Mouse (Mus musculus): ENCODE measurements around the gene Ndufa6. TPM values are rescaled to one million over a fixed set of nuclear protein-coding genes. Genes with fewer than 3 reads are reported as not detected.

Ndufa6 gene
- polyA plus RNA-seq, 1 experiment from 2014 or later = 467 TPM

GRCm38 (mm10) chr15:82358431-82359260, 4.5 kb upstream of the Ndufa6 start:
- H3K4me2 ChIP-seq = no peak overlapping the region
- WGBS = 62% methylated on average over 22 of the region's 22 CpGs

GRCm38 (mm10) chr15:82353745-82354113, 393 bp downstream of the Ndufa6 start:
- ATAC-seq (replicated peaks; ENCODE audit: low FRiP score) (peak; percentile 24), DNase-seq (ENCODE audit: low spot score) (no peak)
- Histone ChIP-seq H3K4me2 (peak overlapping the region; percentile 95), H3K27me3 (replicated peaks; ENCODE audit: control insufficient read depth, insufficient read depth, low read length) (no peaks in the 10 kb centered on the region), H3K9me3 (ENCODE audit: control insufficient read depth, low read length) (no peaks in the 10 kb centered on the region), H3K4me1 (replicated peaks; ENCODE audit: control insufficient read depth, insufficient read depth, low read length) (peaks cover 26% of the 10 kb centered on the region), H3K4me3 (ENCODE audit: low read depth, low read length) (peak overlapping the region; percentile 100), H3K9ac (ENCODE audit: low read depth, low read length) (peak overlapping the region; percentile 96), H3K36me3 (ENCODE audit: control insufficient read depth, insufficient read depth, low read length) (peaks cover 12% of the 10 kb centered on the region), H3K27ac (ENCODE audit: low read depth, low read length) (peak overlapping the region; percentile 69)
- WGBS = under 1% methylated on average over 23 of the region's 23 CpGs

More at GRCm38 (mm10) chr15:82358431-82359260, 4.5 kb upstream of the Ndufa6 start:
- H3K9ac ChIP-seq (ENCODE audit: low read depth, low read length) = no peak overlapping the region
- no peaks in the 10 kb centered on the region for H3K9me3 ChIP-seq (ENCODE audit: control insufficient read depth, low read length)
- H3K4me1 ChIP-seq (replicated peaks; ENCODE audit: control insufficient read depth, insufficient read depth, low read length) = peaks cover 8% of the 10 kb centered on the region
- no peaks in the 10 kb centered on the region for H3K36me3 ChIP-seq (ENCODE audit: control insufficient read depth, insufficient read depth, low read length)
- ATAC-seq (replicated peaks; ENCODE audit: low FRiP score) (no peak), DNase-seq (ENCODE audit: low spot score) (no peak)
- no peak overlapping the region for H3K4me3 ChIP-seq (ENCODE audit: low read depth, low read length)
- peak overlapping the region; percentile 17; the same call in 1 of the 2 replicates for H3K27ac ChIP-seq (ENCODE audit: low read depth, low read length)
- H3K27me3 ChIP-seq (replicated peaks; ENCODE audit: control insufficient read depth, insufficient read depth, low read length) = no peaks in the 10 kb centered on the region

- Histone ChIP-seq H3K4me1 (replicated peaks; ENCODE audit: control insufficient read depth, insufficient read depth, low read length) (peaks cover 31% of the 10 kb centered on the region), H3K9me3 (ENCODE audit: control insufficient read depth, low read length) (no peaks in the 10 kb centered on the region), H3K27ac (ENCODE audit: low read depth, low read length) (peak overlapping the region; percentile 69), H3K4me2 (peak overlapping the region; percentile 95), H3K4me3 (ENCODE audit: low read depth, low read length) (peak overlapping the region; percentile 100), H3K9ac (ENCODE audit: low read depth, low read length) (peak overlapping the region; percentile 96), H3K36me3 (ENCODE audit: control insufficient read depth, insufficient read depth, low read length) (peaks cover 16% of the 10 kb centered on the region), H3K27me3 (replicated peaks; ENCODE audit: control insufficient read depth, insufficient read depth, low read length) (no peaks in the 10 kb centered on the region)
- WGBS = 22% methylated on average over 14 of the region's 14 CpGs
- ATAC-seq (replicated peaks; ENCODE audit: low FRiP score) (no peak), DNase-seq (ENCODE audit: low spot score) (no peak)
These were observed 911 bp downstream of the Ndufa6 start for GRCm38 (mm10) chr15:82353078-82353744.

- no peaks in the 10 kb centered on the region for H3K9me3 ChIP-seq (ENCODE audit: control insufficient read depth, low read length)
- H3K27ac ChIP-seq (ENCODE audit: low read depth, low read length) = peak overlapping the region; percentile 65
- no peak for DNase-seq (ENCODE audit: low spot score)
- no peaks in the 10 kb centered on the region for H3K27me3 ChIP-seq (replicated peaks; ENCODE audit: control insufficient read depth, insufficient read depth, low read length)
- peak; percentile 40 for ATAC-seq (replicated peaks; ENCODE audit: low FRiP score)
- H3K4me1 ChIP-seq (replicated peaks; ENCODE audit: control insufficient read depth, insufficient read depth, low read length) = peaks cover 44% of the 10 kb centered on the region
- 57% methylated on average over 3 of the region's 3 CpGs for WGBS
- H3K4me3 ChIP-seq (ENCODE audit: low read depth, low read length) = peak overlapping the region; percentile 31; the same call in 1 of the 2 replicates
- peak overlapping the region; percentile 95 for H3K4me2 ChIP-seq
- peaks cover 18% of the 10 kb centered on the region for H3K36me3 ChIP-seq (ENCODE audit: control insufficient read depth, insufficient read depth, low read length)
- peak overlapping the region; percentile 22; the same call in 1 of the 2 replicates for H3K9ac ChIP-seq (ENCODE audit: low read depth, low read length)
These were observed 2.6 kb downstream of the Ndufa6 start for GRCm38 (mm10) chr15:82351480-82351879.

GRCm38 (mm10) chr15:82350349-82350748, 3.8 kb downstream of the Ndufa6 start:
- DNase-seq (ENCODE audit: low spot score) = no peak
- H3K27ac ChIP-seq (ENCODE audit: low read depth, low read length) = peak overlapping the region; percentile 65; the same call in 1 of the 2 replicates

GRCm38 (mm10) chr15:82348999-82349341, 5.2 kb downstream of the Ndufa6 start:
- ATAC-seq (replicated peaks; ENCODE audit: low FRiP score) = no peak
- H3K4me1 ChIP-seq (replicated peaks; ENCODE audit: control insufficient read depth, insufficient read depth, low read length) = peaks cover 58% of the 10 kb centered on the region
- peak overlapping the region; percentile 63; the same call in 1 of the 2 replicates for H3K27ac ChIP-seq (ENCODE audit: low read depth, low read length)
- no peaks in the 10 kb centered on the region for H3K27me3 ChIP-seq (replicated peaks; ENCODE audit: control insufficient read depth, insufficient read depth, low read length)
- WGBS = 83% methylated on average over 2 of the region's 2 CpGs
- DNase-seq (ENCODE audit: low spot score) = no peak
- H3K36me3 ChIP-seq (ENCODE audit: control insufficient read depth, insufficient read depth, low read length) = peaks cover 18% of the 10 kb centered on the region
- no peaks in the 10 kb centered on the region for H3K9me3 ChIP-seq (ENCODE audit: control insufficient read depth, low read length)
- no peak overlapping the region for H3K4me2 ChIP-seq
- H3K4me3 ChIP-seq (ENCODE audit: low read depth, low read length) = no peak overlapping the region
- no peak overlapping the region for H3K9ac ChIP-seq (ENCODE audit: low read depth, low read length)

More at GRCm38 (mm10) chr15:82350349-82350748, 3.8 kb downstream of the Ndufa6 start:
- H3K27me3 ChIP-seq (replicated peaks; ENCODE audit: control insufficient read depth, insufficient read depth, low read length) = no peaks in the 10 kb centered on the region
- no peak overlapping the region for H3K4me2 ChIP-seq
- WGBS = 72% methylated on average over 4 of the region's 4 CpGs
- H3K9me3 ChIP-seq (ENCODE audit: control insufficient read depth, low read length) = no peaks in the 10 kb centered on the region
- peaks cover 18% of the 10 kb centered on the region for H3K36me3 ChIP-seq (ENCODE audit: control insufficient read depth, insufficient read depth, low read length)
- H3K4me3 ChIP-seq (ENCODE audit: low read depth, low read length) = no peak overlapping the region
- H3K9ac ChIP-seq (ENCODE audit: low read depth, low read length) = no peak overlapping the region
- ATAC-seq (replicated peaks; ENCODE audit: low FRiP score) = no peak
- H3K4me1 ChIP-seq (replicated peaks; ENCODE audit: control insufficient read depth, insufficient read depth, low read length) = peaks cover 45% of the 10 kb centered on the region

GRCm38 (mm10) chr15:82348258-82348998, 5.7 kb downstream of the Ndufa6 start:
- WGBS = 75% methylated on average over 8 of the region's 8 CpGs
- Histone ChIP-seq H3K4me3 (ENCODE audit: low read depth, low read length) (no peak overlapping the region), H3K27ac (ENCODE audit: low read depth, low read length) (peak overlapping the region; percentile 2; the same call in 1 of the 2 replicates), H3K4me1 (replicated peaks; ENCODE audit: control insufficient read depth, insufficient read depth, low read length) (peaks cover 63% of the 10 kb centered on the region), H3K27me3 (replicated peaks; ENCODE audit: control insufficient read depth, insufficient read depth, low read length) (no peaks in the 10 kb centered on the region), H3K9me3 (ENCODE audit: control insufficient read depth, low read length) (no peaks in the 10 kb centered on the region), H3K36me3 (ENCODE audit: control insufficient read depth, insufficient read depth, low read length) (peaks cover 22% of the 10 kb centered on the region), H3K4me2 (no peak overlapping the region), H3K9ac (ENCODE audit: low read depth, low read length) (no peak overlapping the region)
- ATAC-seq (replicated peaks; ENCODE audit: low FRiP score) (no peak), DNase-seq (ENCODE audit: low spot score) (no peak)

GRCm38 (mm10) chr15:82347852-82348251, 6.3 kb downstream of the Ndufa6 start:
- Histone ChIP-seq H3K9me3 (ENCODE audit: control insufficient read depth, low read length) (no peaks in the 10 kb centered on the region), H3K4me1 (replicated peaks; ENCODE audit: control insufficient read depth, insufficient read depth, low read length) (peaks cover 66% of the 10 kb centered on the region), H3K36me3 (ENCODE audit: control insufficient read depth, insufficient read depth, low read length) (peaks cover 26% of the 10 kb centered on the region), H3K4me3 (ENCODE audit: low read depth, low read length) (peak overlapping the region; percentile 69; the same call in 1 of the 2 replicates), H3K27me3 (replicated peaks; ENCODE audit: control insufficient read depth, insufficient read depth, low read length) (no peaks in the 10 kb centered on the region), H3K4me2 (peak overlapping the region; percentile 99), H3K27ac (ENCODE audit: low read depth, low read length) (no peak overlapping the region), H3K9ac (ENCODE audit: low read depth, low read length) (no peak overlapping the region)
- no peak for DNase-seq (ENCODE audit: low spot score)
- 91% methylated on average over 12 of the region's 12 CpGs for WGBS
- ATAC-seq (replicated peaks; ENCODE audit: low FRiP score) = no peak

Measured in liver, embryonic 11.5 days (tissue).